Mouse (Mus musculus) liver, adult 2 months (tissue): ENCODE measurements around the gene Snta1. TPM values are rescaled to one million over a fixed set of nuclear protein-coding genes. Genes with fewer than 3 reads are reported as not detected.
A peak's percentile ranks its signal among the peaks of the same experiment; 100 is the strongest.

Source experiments
- DNase-seq: peaks from one replicate; pipeline ENCODE4 v3.0.0-alpha.2; 2011; ENCODE audit warnings: low read depth, low spot score; ENCODE audit errors: extremely low read depth
- H3K27ac ChIP-seq: fragments of 200-500 bp; replicated peaks from 2 replicates; pipeline ENCODE4 v1.5.1; 2012; ENCODE audit warnings: low read depth, mild to moderate bottlenecking, control low read depth, inconsistent platforms, low read length; ENCODE audit not compliant: insufficient read depth
- H3K27me3 ChIP-seq: fragments of 200-500 bp; 2 replicates; pipeline ENCODE4 v1.6.1; 2012; ENCODE audit warnings: mild to moderate bottlenecking, moderate library complexity, low read length, inconsistent platforms; ENCODE audit not compliant: control insufficient read depth, insufficient read depth
- H3K36me3 ChIP-seq: fragments of 200-500 bp; 2 replicates; pipeline ENCODE4 v1.6.1; 2012; ENCODE audit warnings: low read length, inconsistent platforms; ENCODE audit not compliant: control insufficient read depth, insufficient read depth
- H3K4me1 ChIP-seq: fragments of 200-500 bp; 2 replicates; pipeline ENCODE4 v1.6.1; 2011; ENCODE audit warnings: low read length; ENCODE audit not compliant: control insufficient read depth, insufficient read depth
- H3K4me3 ChIP-seq: fragments of 200-500 bp; 2 replicates; pipeline ENCODE4 v1.5.1; 2011; ENCODE audit warnings: low read depth, mild to moderate bottlenecking, control low read depth, low read length, moderate library complexity; ENCODE audit not compliant: insufficient read depth
- H3K79me2 ChIP-seq: fragments of 200-500 bp; 2 replicates; pipeline ENCODE4 v1.6.1; 2012; ENCODE audit warnings: inconsistent platforms, mild to moderate bottlenecking, low read length, moderate library complexity; ENCODE audit not compliant: control insufficient read depth, insufficient read depth
- H3K9ac ChIP-seq: fragments of 200-500 bp; 2 replicates; pipeline ENCODE4 v1.6.1; 2012; ENCODE audit warnings: low read depth, mild to moderate bottlenecking, control low read depth, inconsistent platforms, low read length
- CTCF ChIP-seq: fragments of 200-500 bp; IDR thresholded peaks from 2 replicates; pipeline ENCODE4 v1.5.1; 2011; ENCODE audit warnings: low read depth, low read length, control low read depth
- POLR2A ChIP-seq: fragments of 200-500 bp; IDR thresholded peaks from 2 replicates; pipeline ENCODE4 v1.6.1; 2011; ENCODE audit warnings: low read length, control low read depth; ENCODE audit not compliant: insufficient read depth; ENCODE audit errors: extremely low read depth
- WGBS: fragments of 180-500 bp; shearing (Covaris S2); methylation state at CpG from one replicate; pipeline ENCODE4 v1.1.7; 2018; 5-methylcytosine and 5-hydroxymethylcytosine counted together
- polyA plus RNA-seq: library from polyadenylated mRNA; depleted of rRNA; stranded (reverse); fragments of >200 nt; gene quantifications from 2 replicates; pipeline ENCODE4 v1.2.3, GENCODE M21; 2012
- total RNA-seq: library from RNA; depleted of rRNA; stranded (reverse); fragments of >200 nt; gene quantifications from 2 replicates; pipeline ENCODE4 v1.2.3, GENCODE M21; 2014

The Snta1 gene
- total and polyA plus RNA-seq, 2 experiments, result 10.3 to 21.4 TPM

DNA sequence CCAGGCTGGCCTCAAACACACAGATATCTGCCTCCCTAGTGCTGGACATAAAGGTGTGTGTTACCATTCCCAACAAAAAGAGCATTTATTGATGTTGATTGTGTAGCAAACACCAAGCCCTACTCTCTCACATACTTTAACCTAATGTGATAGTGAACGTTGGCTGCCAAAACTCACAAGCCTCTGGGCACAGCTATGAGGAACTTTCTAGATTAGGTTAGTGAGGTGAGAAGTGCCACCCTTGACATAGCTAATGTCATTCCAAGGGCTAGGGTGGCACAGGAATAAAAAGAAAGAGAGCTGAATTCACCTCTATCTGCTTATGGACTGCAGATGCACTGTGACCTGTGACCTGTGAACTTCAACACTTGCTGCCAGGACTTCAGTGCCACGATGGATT is 11.4 kb downstream of the Snta1 start:
- H3K79me2 ChIP-seq, result no peaks in the 10 kb centered on the region
- no peak overlapping the region for H3K27ac ChIP-seq
- DNase-seq, result peak; percentile 62
- no peak for TF ChIP-seq POLR2A
- no peak for TF ChIP-seq CTCF
- WGBS, result 18% methylated on average over 2 of the region's 2 CpGs
- H3K4me1 ChIP-seq, result peaks cover 11% of the 10 kb centered on the region
- H3K4me3 ChIP-seq, result no peak overlapping the region
- H3K9ac ChIP-seq, result no peak overlapping the region
- 0 out of 2 replicates have a peak, but pooled peaks cover 4% of the 10 kb centered on the region for H3K36me3 ChIP-seq
- no peaks in the 10 kb centered on the region for H3K27me3 ChIP-seq

- 40% methylated on average over 3 of the region's 3 CpGs for WGBS
- TF ChIP-seq CTCF, result no peak
- no peak for TF ChIP-seq POLR2A
- Histone ChIP-seq H3K4me1 (peaks cover 16% of the 10 kb centered on the region), H3K4me3 (no peak overlapping the region), H3K36me3 (0 out of 2 replicates have a peak, but pooled peaks cover 2% of the 10 kb centered on the region), H3K79me2 (no peaks in the 10 kb centered on the region), H3K27ac (no peak overlapping the region), H3K27me3 (no peaks in the 10 kb centered on the region), H3K9ac (no peak overlapping the region)
- DNase-seq, result peak; percentile 52
These were observed 13.3 kb downstream of the Snta1 start for GRCm38 (mm10) chr2:154394602-154395001.

GRCm38 (mm10) chr2:154390180-154390964 is 17.5 kb downstream of the Snta1 start:
- TF ChIP-seq CTCF (no peak), POLR2A (no peak)
- H3K4me1 ChIP-seq, result peaks cover 5% of the 10 kb centered on the region
- no peak overlapping the region for H3K4me3 ChIP-seq
- no peaks in the 10 kb centered on the region for H3K36me3 ChIP-seq
- no peak overlapping the region for H3K9ac ChIP-seq
- peak overlapping the region; percentile 50 for H3K27ac ChIP-seq
- DNase-seq, result peak; percentile 97
- no peaks in the 10 kb centered on the region for H3K79me2 ChIP-seq
- no peaks in the 10 kb centered on the region for H3K27me3 ChIP-seq
- 18% methylated on average over 11 of the region's 11 CpGs for WGBS

DNA sequence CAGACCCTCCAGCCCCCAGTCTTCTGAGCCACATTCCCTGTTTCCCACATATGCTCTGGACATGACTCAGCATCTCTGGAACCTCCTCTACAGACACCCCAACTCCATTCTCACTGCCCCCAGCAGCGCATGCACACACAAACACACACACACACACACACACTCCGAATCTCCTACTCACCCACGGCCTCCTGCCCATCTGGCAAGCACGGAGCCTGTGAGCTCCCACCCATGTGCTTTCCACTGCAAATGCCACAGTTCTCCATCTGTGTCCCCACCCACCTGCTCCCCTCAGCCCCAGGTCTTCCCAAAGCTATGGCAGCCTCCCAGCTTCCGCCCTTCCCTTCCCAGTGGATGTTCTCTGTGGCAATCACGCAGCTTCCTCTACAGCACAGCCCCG is 28.8 kb downstream of the Snta1 start:
- H3K27me3 ChIP-seq, result no peaks in the 10 kb centered on the region
- TF ChIP-seq POLR2A (no peak), CTCF (no peak)
- DNase-seq, result no peak
- H3K4me3 ChIP-seq, result no peak overlapping the region
- 94% methylated on average over 7 of the region's 7 CpGs for WGBS
- peaks cover 4% of the 10 kb centered on the region; the same call in 1 of the 2 replicates for H3K36me3 ChIP-seq
- no peaks in the 10 kb centered on the region for H3K4me1 ChIP-seq
- H3K79me2 ChIP-seq, result no peaks in the 10 kb centered on the region
- no peak overlapping the region for H3K9ac ChIP-seq
- H3K27ac ChIP-seq, result no peak overlapping the region

- WGBS, result 88% methylated on average over 6 of the region's 6 CpGs
- Histone ChIP-seq H3K4me3 (no peak overlapping the region), H3K9ac (no peak overlapping the region), H3K79me2 (peaks cover 3% of the 10 kb centered on the region; the same call in 1 of the 2 replicates), H3K4me1 (peaks cover 2% of the 10 kb centered on the region; the same call in 1 of the 2 replicates), H3K27ac (no peak overlapping the region), H3K36me3 (no peaks in the 10 kb centered on the region; the same call in 1 of the 2 replicates), H3K27me3 (no peaks in the 10 kb centered on the region)
- DNase-seq, result no peak
- TF ChIP-seq CTCF, result no peak
- no peak for TF ChIP-seq POLR2A
These were observed 32.9 kb downstream of the Snta1 start for GRCm38 (mm10) chr2:154374807-154375601.
